Mouse (Mus musculus): Measurements from ENCODE around the gene Nmnat2.

DNA sequence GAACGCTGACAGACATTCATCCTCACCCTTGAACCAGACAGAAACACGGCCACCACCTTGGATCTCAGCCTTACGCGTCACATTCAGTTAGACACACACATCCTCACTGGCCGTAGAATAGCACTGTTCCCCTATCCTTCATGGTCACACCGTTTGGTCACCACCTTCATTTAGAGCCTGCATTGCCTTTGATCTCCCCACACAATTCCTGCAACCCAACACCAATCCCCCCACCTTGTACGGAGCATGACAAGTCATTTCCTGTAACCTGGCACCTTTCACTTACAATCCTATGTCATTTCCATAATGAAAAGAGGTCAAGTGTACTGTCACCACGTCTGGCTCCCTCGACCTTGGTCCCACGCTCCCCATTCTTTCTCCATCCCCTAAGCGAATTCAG lies 189.2 kb downstream of the Nmnat2 start:
- TF ChIP-seq EP300 (IDR thresholded peaks at IDR 0.05; ENCODE audit: low read depth in 1 of 2, low read length in 2 of 2) (no peak), USF1 (IDR thresholded peaks at IDR 0.05; ENCODE audit: low read depth, low read length) (no peak), SIN3A (IDR thresholded peaks at IDR 0.05; ENCODE audit: low read length) (no peak), TAL1 (IDR thresholded peaks at IDR 0.05; ENCODE audit: low read length) (no peak), CTCF (IDR thresholded peaks at IDR 0.05 in 2 of 3, conservative IDR thresholded peaks at IDR 0.05 in 1 of 3; ENCODE audit: control insufficient read depth in 1 of 3, insufficient read depth in 1 of 3, low read depth in 2 of 3, low read length in 3 of 3, poor library complexity in 1 of 3, severe bottlenecking in 1 of 3) (no peak), RAD21 (IDR thresholded peaks at IDR 0.05; ENCODE audit: low read depth, low read length) (no peak), POLR2A (IDR thresholded peaks at IDR 0.05; ENCODE audit: control insufficient read depth in 1 of 2, insufficient read depth in 1 of 2, low read depth in 1 of 2, low read length in 2 of 2, poor library complexity in 1 of 2) (no peak), GABPA (IDR thresholded peaks at IDR 0.05; ENCODE audit: low read depth, low read length) (no peak), ELF1 (IDR thresholded peaks at IDR 0.05; ENCODE audit: low read depth, low read length) (no peak), GATA1 (IDR thresholded peaks at IDR 0.05; ENCODE audit: low read depth, low read length) (no peak)

All from MEL (cell line).